Mouse (Mus musculus) MEL (cell line): Measurements from ENCODE around the gene Vcp. TPM values are rescaled to one million over a fixed set of nuclear protein-coding genes. Genes with fewer than 3 reads are reported as not detected.

Experiments used
- DNase-seq: peaks from one replicate; pipeline ENCODE4 v3.0.0; 2011; ENCODE audit warnings: low read depth, low spot score
- H3K27ac ChIP-seq: 2 replicates; pipeline ENCODE4 v1.5.1; 2012; ENCODE audit warnings: low read depth, mild to moderate bottlenecking, control low read depth, low read length, moderate library complexity; ENCODE audit not compliant: control insufficient read depth
- H3K27me3 ChIP-seq, 2 experiments: fragments of 150-350 bp in 1 of 2; sonication (generic) in 1 of 2; 2 replicates each; pipeline ENCODE4 v1.6.1; 2012; ENCODE audit warnings: low read length in 2 of 2, mild to moderate bottlenecking in 2 of 2, improper control_type of control experiment in 1 of 2, moderate library complexity in 1 of 2; ENCODE audit not compliant: insufficient read depth in 2 of 2, control insufficient read depth in 1 of 2
- H3K36me3 ChIP-seq, 2 experiments: 2 replicates each; pipeline ENCODE4 v1.6.1; 2012 to 2014; ENCODE audit warnings: low read length in 2 of 2, improper control_type of control experiment in 1 of 2, inconsistent platforms in 1 of 2, mild to moderate bottlenecking in 1 of 2; ENCODE audit not compliant: insufficient read depth in 2 of 2, control insufficient read depth in 1 of 2
- H3K4me1 ChIP-seq, 2 experiments: fragments of 150-350 bp in 1 of 2; sonication (generic) in 1 of 2; 2 replicates each; pipeline ENCODE4 v1.6.1; 2012; ENCODE audit warnings: low read length in 2 of 2, improper control_type of control experiment in 1 of 2, mild to moderate bottlenecking in 1 of 2; ENCODE audit not compliant: insufficient read depth in 2 of 2, control insufficient read depth in 1 of 2
- H3K4me3 ChIP-seq, 2 experiments: fragments of 150-350 bp in 1 of 2; sonication (generic) in 1 of 2; 2 replicates each; pipeline ENCODE4 v1.5.1; 2012; ENCODE audit warnings: low read depth in 2 of 2, low read length in 2 of 2, mild to moderate bottlenecking in 2 of 2, moderate library complexity in 2 of 2, control low read depth in 1 of 2, improper control_type of control experiment in 1 of 2; ENCODE audit not compliant: control insufficient read depth in 1 of 2, insufficient read depth in 1 of 2
- H3K79me2 ChIP-seq: 2 replicates; pipeline ENCODE4 v1.6.1; 2012; ENCODE audit warnings: mild to moderate bottlenecking, low read length, moderate library complexity; ENCODE audit not compliant: control insufficient read depth, poor library complexity, insufficient read depth
- H3K9ac ChIP-seq: 2 replicates; pipeline ENCODE4 v1.6.1; 2012; ENCODE audit warnings: low read depth, mild to moderate bottlenecking, control low read depth, low read length, moderate library complexity; ENCODE audit not compliant: control insufficient read depth, poor library complexity, severe bottlenecking
- H3K9me3 ChIP-seq: fragments of 150-350 bp; sonication (generic); replicated peaks from 2 replicates; pipeline ENCODE4 v1.6.1; 2012; ENCODE audit warnings: mild to moderate bottlenecking, low read length, improper control_type of control experiment, moderate library complexity; ENCODE audit not compliant: insufficient read depth
- BHLHE40 ChIP-seq: IDR thresholded peaks from 2 replicates; pipeline ENCODE4 v1.6.1; 2012; ENCODE audit warnings: low read depth, mild to moderate bottlenecking, inconsistent platforms, low read length, improper control_type of control experiment, borderline replicate concordance
- CHD1 ChIP-seq: IDR thresholded peaks from 2 replicates; pipeline ENCODE4 v1.6.1; 2012; ENCODE audit warnings: low read depth, mild to moderate bottlenecking, inconsistent platforms, low read length, improper control_type of control experiment
- CHD2 ChIP-seq: IDR thresholded peaks from 2 replicates; pipeline ENCODE4 v1.6.1; 2011; ENCODE audit warnings: low read length, improper control_type of control experiment
- CTCF ChIP-seq, 3 experiments: IDR thresholded peaks in 2 of 3; conservative IDR thresholded peaks in 1 of 3; 2 replicates each; pipeline ENCODE4 v1.5.1; 2011 to 2012; ENCODE audit warnings: low read length in 3 of 3, low read depth in 2 of 3, mild to moderate bottlenecking in 2 of 3, improper control_type of control experiment in 1 of 3, inconsistent platforms in 1 of 3, mixed read lengths in 1 of 3, moderate library complexity in 1 of 3; ENCODE audit not compliant: control insufficient read depth in 1 of 3, insufficient read depth in 1 of 3, poor library complexity in 1 of 3, severe bottlenecking in 1 of 3
- ELF1 ChIP-seq: IDR thresholded peaks from 2 replicates; pipeline ENCODE4 v1.6.1; 2014; ENCODE audit warnings: low read depth, mild to moderate bottlenecking, inconsistent platforms, low read length, improper control_type of control experiment, moderate library complexity
- EP300 ChIP-seq, 2 experiments: IDR thresholded peaks; 2 replicates each; pipeline ENCODE4 v1.6.1; 2011; ENCODE audit warnings: improper control_type of control experiment in 2 of 2, low read length in 2 of 2, low read depth in 1 of 2, mild to moderate bottlenecking in 1 of 2
- ETS1 ChIP-seq: IDR thresholded peaks from 2 replicates; pipeline ENCODE4 v1.6.1; 2012; ENCODE audit warnings: low read depth, mild to moderate bottlenecking, inconsistent platforms, low read length, improper control_type of control experiment, moderate library complexity
- GABPA ChIP-seq: IDR thresholded peaks from 2 replicates; pipeline ENCODE4 v1.6.1; 2012; ENCODE audit warnings: low read depth, mild to moderate bottlenecking, inconsistent platforms, low read length, improper control_type of control experiment, moderate library complexity
- GATA1 ChIP-seq: IDR thresholded peaks from 2 replicates; pipeline ENCODE4 v1.6.1; 2011; ENCODE audit warnings: low read depth, low read length, improper control_type of control experiment
- HCFC1 ChIP-seq: IDR thresholded peaks from 2 replicates; pipeline ENCODE4 v1.6.1; 2012; ENCODE audit warnings: low read depth, mild to moderate bottlenecking, inconsistent platforms, low read length, improper control_type of control experiment, moderate library complexity
- JUND ChIP-seq: IDR thresholded peaks from 2 replicates; pipeline ENCODE4 v1.6.1; 2011; ENCODE audit warnings: low read depth, mild to moderate bottlenecking, improper control_type of control experiment, low read length
- KAT2A ChIP-seq: conservative IDR thresholded peaks from 2 replicates; pipeline ENCODE4 v1.6.1; 2012; ENCODE audit warnings: low read depth, low read length, improper control_type of control experiment, inconsistent platforms
- MAFK ChIP-seq: IDR thresholded peaks from 2 replicates; pipeline ENCODE4 v1.6.1; 2011; ENCODE audit warnings: low read depth, mild to moderate bottlenecking, low read length, improper control_type of control experiment, borderline replicate concordance
- MAX ChIP-seq: IDR thresholded peaks from 2 replicates; pipeline ENCODE4 v1.6.1; 2011; ENCODE audit warnings: low read length, improper control_type of control experiment
- MAZ ChIP-seq: IDR thresholded peaks from 2 replicates; pipeline ENCODE4 v1.6.1; 2012; ENCODE audit warnings: low read depth, mild to moderate bottlenecking, inconsistent platforms, low read length, improper control_type of control experiment
- MXI1 ChIP-seq: IDR thresholded peaks from 2 replicates; pipeline ENCODE4 v1.6.1; 2011; ENCODE audit warnings: mild to moderate bottlenecking, low read depth, low read length, improper control_type of control experiment
- MYB ChIP-seq: IDR thresholded peaks from 2 replicates; pipeline ENCODE4 v1.6.1; 2011; ENCODE audit warnings: mild to moderate bottlenecking, low read depth, low read length, improper control_type of control experiment
- MYC ChIP-seq: IDR thresholded peaks from 2 replicates; pipeline ENCODE4 v1.6.1; 2011; ENCODE audit warnings: low read depth, mild to moderate bottlenecking, low read length, improper control_type of control experiment, moderate library complexity
- NELFE ChIP-seq: IDR thresholded peaks from 2 replicates; pipeline ENCODE4 v1.6.1; 2011; ENCODE audit warnings: low read depth, low read length, improper control_type of control experiment
- NRF1 ChIP-seq: IDR thresholded peaks from 2 replicates; pipeline ENCODE4 v1.6.1; 2014; ENCODE audit warnings: low read depth, mild to moderate bottlenecking, inconsistent platforms, low read length, improper control_type of control experiment, moderate library complexity; ENCODE audit not compliant: poor library complexity, insufficient read depth, severe bottlenecking
- POLR2A ChIP-seq, 2 experiments: IDR thresholded peaks; 2 replicates each; pipeline ENCODE4 v1.6.1; 2011 to 2012; ENCODE audit warnings: low read length in 2 of 2, mild to moderate bottlenecking in 2 of 2, control low read depth in 1 of 2, improper control_type of control experiment in 1 of 2, low read depth in 1 of 2, moderate library complexity in 1 of 2; ENCODE audit not compliant: control insufficient read depth in 1 of 2, insufficient read depth in 1 of 2, poor library complexity in 1 of 2
- POLR2AphosphoS2 ChIP-seq: IDR thresholded peaks from 2 replicates; pipeline ENCODE4 v1.6.1; 2011; ENCODE audit warnings: low read length, improper control_type of control experiment
- POLR2AphosphoS5 ChIP-seq: IDR thresholded peaks from 2 replicates; pipeline ENCODE4 v1.6.1; 2012; ENCODE audit warnings: low read depth, borderline replicate concordance, mild to moderate bottlenecking, inconsistent platforms, low read length, moderate library complexity, mixed read lengths
- RAD21 ChIP-seq: IDR thresholded peaks from 2 replicates; pipeline ENCODE4 v1.6.1; 2011; ENCODE audit warnings: mild to moderate bottlenecking, low read depth, low read length, improper control_type of control experiment
- RCOR1 ChIP-seq: IDR thresholded peaks from 2 replicates; pipeline ENCODE4 v1.6.1; 2012; ENCODE audit warnings: low read depth, mild to moderate bottlenecking, inconsistent platforms, low read length, improper control_type of control experiment
- SIN3A ChIP-seq: IDR thresholded peaks from 2 replicates; pipeline ENCODE4 v1.6.1; 2012; ENCODE audit warnings: low read length, improper control_type of control experiment, inconsistent platforms
- SMC3 ChIP-seq: IDR thresholded peaks from 2 replicates; pipeline ENCODE4 v1.6.1; 2011; ENCODE audit warnings: low read depth, low read length, improper control_type of control experiment
- TAL1 ChIP-seq: IDR thresholded peaks from 2 replicates; pipeline ENCODE4 v1.6.1; 2012; ENCODE audit warnings: mild to moderate bottlenecking, inconsistent platforms, low read length, moderate library complexity, mixed read lengths
- TBP ChIP-seq: IDR thresholded peaks from 2 replicates; pipeline ENCODE4 v1.8.0; 2011; ENCODE audit warnings: low read depth, low read length, improper control_type of control experiment
- TCF12 ChIP-seq: IDR thresholded peaks from 2 replicates; pipeline ENCODE4 v1.6.1; 2014; ENCODE audit warnings: low read depth, mild to moderate bottlenecking, inconsistent platforms, low read length, improper control_type of control experiment, moderate library complexity
- UBTF ChIP-seq: IDR thresholded peaks from 2 replicates; pipeline ENCODE4 v1.6.1; 2012; ENCODE audit warnings: low read depth, mild to moderate bottlenecking, inconsistent platforms, low read length, improper control_type of control experiment, moderate library complexity, borderline replicate concordance; ENCODE audit not compliant: insufficient read depth
- USF2 ChIP-seq, 2 experiments: IDR thresholded peaks; 2 replicates each; pipeline ENCODE4 v1.6.1; 2011 to 2012; ENCODE audit warnings: improper control_type of control experiment in 2 of 2, low read length in 2 of 2, borderline replicate concordance in 1 of 2, inconsistent platforms in 1 of 2, low read depth in 1 of 2, mild to moderate bottlenecking in 1 of 2; ENCODE audit not compliant: insufficient read depth in 1 of 2
- ZC3H11A ChIP-seq: IDR thresholded peaks from 2 replicates; pipeline ENCODE4 v1.6.1; 2012; ENCODE audit warnings: low read depth, mild to moderate bottlenecking, inconsistent platforms, low read length, improper control_type of control experiment
- ZKSCAN1 ChIP-seq: IDR thresholded peaks from 2 replicates; pipeline ENCODE4 v1.6.1; 2012; ENCODE audit warnings: low read depth, mild to moderate bottlenecking, inconsistent platforms, low read length, improper control_type of control experiment, moderate library complexity
- ZMIZ1 ChIP-seq: IDR thresholded peaks from 2 replicates; pipeline ENCODE4 v1.6.1; 2012; ENCODE audit warnings: low read depth, mild to moderate bottlenecking, inconsistent platforms, low read length, improper control_type of control experiment, moderate library complexity
- ZNF384 ChIP-seq: IDR thresholded peaks from 2 replicates; pipeline ENCODE4 v1.6.1; 2012; ENCODE audit warnings: low read depth, mild to moderate bottlenecking, inconsistent platforms, low read length, improper control_type of control experiment
- polyA plus RNA-seq, 2 experiments: library from polyadenylated mRNA; stranded (reverse) in 1 of 2; unstranded in 1 of 2; fragments of >175 nt in 1 of 2; fragments of >200 nt in 1 of 2; gene quantifications; 2 replicates each; pipeline versions ENCODE4 v1.2.1 to v1.2.4; 2012; ENCODE audit warnings: low replicate concordance in 2 of 2, low read depth in 1 of 2; ENCODE audit not compliant: insufficient read length in 2 of 2, insufficient read depth in 1 of 2, missing spikeins in 1 of 2
- total RNA-seq: library from RNA; depleted of rRNA; stranded (reverse); fragments of 300-350 nt; gene quantifications from 2 replicates; pipeline ENCODE4 v1.2.3, GENCODE M21; 2012

Vcp gene
- total and polyA plus RNA-seq, 3 experiments = 264 to 792 (median 420) TPM

GRCm38 (mm10) chr4:43037860-43038566, 37.7 kb upstream of the Vcp start:
- Histone ChIP-seq H3K9me3 (no peaks in the 10 kb centered on the region), H3K4me3 (peak overlapping the region; percentile 51 to 77), H3K79me2 (no peaks in the 10 kb centered on the region), H3K4me1 (peaks cover 21 to 36% of the 10 kb centered on the region in 2 experiments), H3K27me3 (no peaks in the 10 kb centered on the region), H3K27ac (peak overlapping the region; percentile 58), H3K9ac (peak overlapping the region; percentile 44), H3K36me3 (peaks cover 0 to 21% of the 10 kb centered on the region in 2 experiments; a peak in 2 of 4 replicates)
- peak; percentile 92 for DNase-seq
- TF ChIP-seq ZC3H11A (no peak), MXI1 (peak; percentile 8; the same call in 1 of the 2 replicates), POLR2AphosphoS5 (no peak), MYC (no peak), ZKSCAN1 (peak; percentile 66; the same call in 1 of the 2 replicates), JUND (peak; percentile 64; the same call in 1 of the 2 replicates), NRF1 (no peak), GABPA (peak; percentile 30; the same call in 1 of the 2 replicates), TAL1 (peak; percentile 95), MAZ (peak; percentile 98), RCOR1 (peak; percentile 92), CTCF (IDR thresholded peaks at IDR 0.05 in 2 of 3, conservative IDR thresholded peaks at IDR 0.05 in 1 of 3; ENCODE audit: control insufficient read depth in 1 of 3, insufficient read depth in 1 of 3, low read depth in 2 of 3, low read length in 3 of 3, poor library complexity in 1 of 3, severe bottlenecking in 1 of 3) (no peak), NELFE (no peak), USF2 (IDR thresholded peaks at IDR 0.05; ENCODE audit: borderline replicate concordance in 1 of 2, insufficient read depth in 1 of 2, low read depth in 1 of 2, low read length in 2 of 2) (no peak), SMC3 (no peak), ZMIZ1 (no peak), POLR2A (IDR thresholded peaks at IDR 0.05; ENCODE audit: control insufficient read depth in 1 of 2, insufficient read depth in 1 of 2, low read depth in 1 of 2, low read length in 2 of 2, poor library complexity in 1 of 2) (no peak), ZNF384 (peak; percentile 99), MAX (no peak), HCFC1 (peak; percentile 70), KAT2A (no peak), CHD1 (0 out of 2 replicates have a peak, but pooled peaks have one; percentile 54), EP300 (IDR thresholded peaks at IDR 0.05; ENCODE audit: low read depth in 1 of 2, low read length in 2 of 2) (peak; percentile 97 to 98), CHD2 (peak; percentile 83), TBP (0 out of 2 replicates have a peak, but pooled peaks have one; percentile 21), TCF12 (peak; percentile 99), MAFK (peak; percentile 69; the same call in 1 of the 2 replicates), SIN3A (peak; percentile 91), MYB (peak; percentile 50; the same call in 1 of the 2 replicates), ETS1 (peak; percentile 95), UBTF (no peak), RAD21 (no peak), BHLHE40 (peak; percentile 60), GATA1 (peak; percentile 98), ELF1 (peak; percentile 66), POLR2AphosphoS2 (no peak)
